In genomic region chr12:112155218-112156051, GRCm38 (mm10) we compare ENCODE assay signal across 8 mouse cellular contexts. TPM values are rescaled to one million over a fixed set of nuclear protein-coding genes. Genes with fewer than 3 reads are reported as not detected.
DNase-seq lines count a peak whose midpoint lies in the region; ATAC-seq lines count a peak whose summit lies in the region.

No protein-coding gene starts in this region.

- H3K27ac ChIP-seq in heart, embryonic 11.5 days (ENCODE audit: low read depth, low read length): peak overlapping the region; percentile 57

- no peaks in the 10 kb centered on the region for H3K9me3 ChIP-seq in heart, embryonic 11.5 days (replicated peaks; ENCODE audit: control insufficient read depth, low read length)

- no peaks in the 10 kb centered on the region for H3K36me3 ChIP-seq in heart, embryonic 11.5 days (ENCODE audit: control insufficient read depth, insufficient read depth, low read length)

- WGBS in heart, embryonic 11.5 days (ENCODE audit: insufficient replicate concordance): 59% methylated on average over 16 of the region's 16 CpGs

- peak; percentile 46 for DNase-seq in left cerebral cortex, postnatal 4 days
- no peak for DNase-seq in left cerebral cortex, postnatal 36 days (ENCODE audit: low spot score in 2 of 2)
- DNase-seq in kidney, adult 9 months: peak; percentile 61
- DNase-seq in lung, postnatal 4 days: peak; percentile 59 to 77
- no peak for DNase-seq in gastrocnemius, adult 8-10 months (ENCODE audit: low spot score in 2 of 2)

- no peak overlapping the region for H3K4me2 ChIP-seq in heart, embryonic 11.5 days

- peaks cover 26% of the 10 kb centered on the region for H3K4me1 ChIP-seq in heart, embryonic 11.5 days (ENCODE audit: control insufficient read depth, insufficient read depth, low read length)

- no peaks in the 10 kb centered on the region for H3K27me3 ChIP-seq in heart, embryonic 11.5 days (ENCODE audit: control insufficient read depth, insufficient read depth, low read length)

- intact Hi-C loops in left cerebral cortex, postnatal 4 days (cut with DNase I): no loop called here
- intact Hi-C loops in left cerebral cortex, postnatal 36 days (cut with DNase I): no loop called here

- H3K4me3 ChIP-seq in heart, embryonic 11.5 days (ENCODE audit: low read depth, low read length): no peak overlapping the region

- peak; percentile 27; the same call in 1 of the 2 replicates for ATAC-seq in heart, embryonic 11.5 days (replicated peaks; ENCODE audit: insufficient number of reproducible peaks, low FRiP score, low TSS enrichment)
- ATAC-seq in erythroid progenitor cell, adult 5-6 weeks (replicated peaks; ENCODE audit: low FRiP score, poor library complexity, severe bottlenecking): no peak
- no peak for ATAC-seq in frontal cortex, adult (ENCODE audit: low TSS enrichment)

- H3K9ac ChIP-seq in heart, embryonic 11.5 days (ENCODE audit: low read depth, low read length): peak overlapping the region; percentile 49; the same call in 1 of the 2 replicates

RNA-seq across cellular contexts. Expression of gene Kif26a, which starts 9.4 kb away (rescaled TPM):
- total RNA-seq in left cerebral cortex, postnatal 4 days (2021): 10 to 100 TPM; 23.0 to 24.6 TPM
- 1 to 10 TPM; 5.1 to 5.3 TPM for total RNA-seq in left cerebral cortex, postnatal 36 days (2021)
- polyA plus RNA-seq in heart, embryonic 11.5 days (2014; fragmentation: Nextera tagmentation; extraction: Ambion mirVana): 0.89 and 1.3 TPM in 2 replicates
- 1 to 10 TPM; 3.4 to 4.5 (median 3.5) TPM for total RNA-seq in gastrocnemius, adult 8-10 months (2022)
- total RNA-seq in erythroid progenitor cell, adult 5-6 weeks (2015; ENCODE audit: low replicate concordance): not detected in 2 replicates
- total RNA-seq in erythroid progenitor cell, adult 5-6 weeks (2017; ENCODE audit: low replicate concordance): not detected in 2 replicates

RNA-seq across cellular contexts. Expression of gene Aspg, which starts 49.0 kb away (rescaled TPM):
- total RNA-seq in left cerebral cortex, postnatal 4 days (2021): 1 to 10 TPM; 1.2 to 1.4 TPM
- 1 to 10 TPM; 2.4 to 4.5 TPM for total RNA-seq in left cerebral cortex, postnatal 36 days (2021)
- polyA plus RNA-seq in heart, embryonic 11.5 days (2014; fragmentation: Nextera tagmentation; extraction: Ambion mirVana): 0.56 and 1.4 TPM in 2 replicates
- total RNA-seq in gastrocnemius, adult 8-10 months (2022): not detected
- total RNA-seq in erythroid progenitor cell, adult 5-6 weeks (2015; ENCODE audit: low replicate concordance): not detected in 2 replicates
- total RNA-seq in erythroid progenitor cell, adult 5-6 weeks (2017; ENCODE audit: low replicate concordance): not detected in 2 replicates

Comparison
In these comparisons a context has a peak if more than half of its experiments do, and no peak if none do; other contexts are left out.
1. DNase-seq: peak in left cerebral cortex, postnatal 4 days (single experiment), kidney, adult 9 months (single experiment) and lung, postnatal 4 days (2 of 2); none in left cerebral cortex, postnatal 36 days (0 of 2) and gastrocnemius, adult 8-10 months (0 of 2).
2. RNA of gene Kif26a, which starts 9.4 kb away (total RNA-seq): 23.0 to 24.6 TPM in left cerebral cortex, postnatal 4 days, 5.1 to 5.3 TPM in left cerebral cortex, postnatal 36 days and 3.4 to 4.5 TPM in gastrocnemius, adult 8-10 months; not detected in erythroid progenitor cell, adult 5-6 weeks; every median in the first group is over 4 times any median in the second.